Mouse (Mus musculus): ENCODE results near the gene Prpf8. TPM values are rescaled to one million over a fixed set of nuclear protein-coding genes. Genes with fewer than 3 reads are reported as not detected.

Gene Prpf8
- polyA plus RNA-seq, 1 experiment from 2014 or later, result 25.8 TPM

GRCm38 (mm10) chr11:75525531-75526125 is 39.0 kb downstream of the Prpf8 start:
- Histone ChIP-seq H3K27ac (replicated peaks) (no peak overlapping the region), H3K27me3 (no peaks in the 10 kb centered on the region; the same call in 1 of the 2 replicates), H3K4me1 (replicated peaks) (peaks cover 11% of the 10 kb centered on the region), H3K9me3 (replicated peaks) (no peaks in the 10 kb centered on the region), H3K9ac (no peak overlapping the region), H3K4me2 (no peak overlapping the region), H3K4me3 (replicated peaks) (no peak overlapping the region), H3K36me3 (replicated peaks) (0 out of 2 replicates have a peak, but pooled peaks cover 4% of the 10 kb centered on the region)
- 77% methylated on average over 15 of the region's 15 CpGs for WGBS (ENCODE audit: insufficient replicate concordance)
- no peak for ATAC-seq (ENCODE audit: insufficient read depth)

- Histone ChIP-seq H3K27ac (replicated peaks) (no peak overlapping the region), H3K36me3 (replicated peaks) (0 out of 2 replicates have a peak, but pooled peaks cover 4% of the 10 kb centered on the region), H3K4me3 (replicated peaks) (no peak overlapping the region), H3K4me2 (no peak overlapping the region), H3K9me3 (replicated peaks) (no peaks in the 10 kb centered on the region), H3K27me3 (no peaks in the 10 kb centered on the region; the same call in 1 of the 2 replicates), H3K4me1 (replicated peaks) (peaks cover 21% of the 10 kb centered on the region), H3K9ac (no peak overlapping the region)
- WGBS (ENCODE audit: insufficient replicate concordance), result 74% methylated on average over 6 of the region's 6 CpGs
- ATAC-seq (ENCODE audit: insufficient read depth), result no peak
Measured at GRCm38 (mm10) chr11:75526943-75527342, 40.3 kb downstream of the Prpf8 start.

GRCm38 (mm10) chr11:75529771-75530170 is 43.2 kb downstream of the Prpf8 start:
- peaks cover 40% of the 10 kb centered on the region for H3K4me1 ChIP-seq (replicated peaks)
- H3K27me3 ChIP-seq, result peaks cover 14% of the 10 kb centered on the region
- peak overlapping the region; percentile 98 for H3K4me2 ChIP-seq
- H3K36me3 ChIP-seq (replicated peaks), result 0 out of 2 replicates have a peak, but pooled peaks cover 4% of the 10 kb centered on the region
- no peaks in the 10 kb centered on the region for H3K9me3 ChIP-seq (replicated peaks)
- WGBS (ENCODE audit: insufficient replicate concordance), result 48% methylated on average over 4 of the region's 4 CpGs
- H3K9ac ChIP-seq, result no peak overlapping the region
- no peak for ATAC-seq (ENCODE audit: insufficient read depth)
- H3K27ac ChIP-seq (replicated peaks), result no peak overlapping the region
- H3K4me3 ChIP-seq (replicated peaks), result no peak overlapping the region

GRCm38 (mm10) chr11:75530325-75530724 is 43.7 kb downstream of the Prpf8 start:
- H3K4me3 ChIP-seq (replicated peaks), result peak overlapping the region; percentile 80
- H3K4me2 ChIP-seq, result peak overlapping the region; percentile 98
- H3K9me3 ChIP-seq (replicated peaks), result no peaks in the 10 kb centered on the region
- peak; percentile 35 for ATAC-seq (ENCODE audit: insufficient read depth)
- peaks cover 14% of the 10 kb centered on the region for H3K27me3 ChIP-seq
- WGBS (ENCODE audit: insufficient replicate concordance), result 1% methylated on average over 10 of the region's 10 CpGs
- peaks cover 46% of the 10 kb centered on the region for H3K4me1 ChIP-seq (replicated peaks)
- H3K27ac ChIP-seq (replicated peaks), result peak overlapping the region; percentile 88
- 0 out of 2 replicates have a peak, but pooled peaks cover 4% of the 10 kb centered on the region for H3K36me3 ChIP-seq (replicated peaks)
- H3K9ac ChIP-seq, result peak overlapping the region; percentile 85

- H3K4me2 ChIP-seq, result peak overlapping the region; percentile 98
- peak overlapping the region; percentile 85 for H3K9ac ChIP-seq
- H3K9me3 ChIP-seq (replicated peaks), result no peaks in the 10 kb centered on the region
- peak overlapping the region; percentile 88 for H3K27ac ChIP-seq (replicated peaks)
- peaks cover 49% of the 10 kb centered on the region for H3K4me1 ChIP-seq (replicated peaks)
- WGBS (ENCODE audit: insufficient replicate concordance), result under 1% methylated on average over 31 of the region's 31 CpGs
- 0 out of 2 replicates have a peak, but pooled peaks cover 3% of the 10 kb centered on the region for H3K36me3 ChIP-seq (replicated peaks)
- H3K4me3 ChIP-seq (replicated peaks), result peak overlapping the region; percentile 80
- peak; percentile 23 for ATAC-seq (ENCODE audit: insufficient read depth)
- H3K27me3 ChIP-seq, result peaks cover 14% of the 10 kb centered on the region
Measured at GRCm38 (mm10) chr11:75530845-75531373, 44.3 kb downstream of the Prpf8 start.

- peak within 1 kb of the TSS; percentile 80 for H3K4me3 ChIP-seq (replicated peaks)
Measured at GRCm38 (mm10) chr11:75531469-75532242, 45.0 kb downstream of the Prpf8 start, which contains the start of gene Slc43a2. Slc43a2 (plus strand) TSS chr11:75531694.

GRCm38 (mm10) chr11:75532340-75533277 is 46.0 kb downstream of the Prpf8 start:
- WGBS (ENCODE audit: insufficient replicate concordance), result 6% methylated on average over 38 of the region's 38 CpGs
- ATAC-seq (ENCODE audit: insufficient read depth), result peak; percentile 19; the same call in 1 of the 2 replicates

More at GRCm38 (mm10) chr11:75531469-75532242, 45.0 kb downstream of the Prpf8 start, which contains the start of gene Slc43a2:
- H3K9me3 ChIP-seq (replicated peaks), result no peaks in the 10 kb centered on the region
- H3K27me3 ChIP-seq, result peaks cover 14% of the 10 kb centered on the region
- peak; percentile 87 for ATAC-seq (ENCODE audit: insufficient read depth)
- no peaks in the 10 kb centered on the region for H3K36me3 ChIP-seq (replicated peaks)
- peaks cover 49% of the 10 kb centered on the region for H3K4me1 ChIP-seq (replicated peaks)
- peak within 1 kb of the TSS; percentile 88 for H3K27ac ChIP-seq (replicated peaks)
- peak within 1 kb of the TSS; percentile 85 for H3K9ac ChIP-seq
- H3K4me2 ChIP-seq, result peak within 1 kb of the TSS; percentile 98
- under 1% methylated on average over 62 of the region's 62 CpGs for WGBS (ENCODE audit: insufficient replicate concordance)

GRCm38 (mm10) chr11:75533314-75534015 is 46.8 kb downstream of the Prpf8 start:
- H3K27ac ChIP-seq (replicated peaks), result peak overlapping the region; percentile 68
- no peaks in the 10 kb centered on the region for H3K9me3 ChIP-seq (replicated peaks)
- peaks cover 58% of the 10 kb centered on the region for H3K4me1 ChIP-seq (replicated peaks)
- WGBS (ENCODE audit: insufficient replicate concordance), result 48% methylated on average over 6 of the region's 6 CpGs
- no peak for ATAC-seq (ENCODE audit: insufficient read depth)
- peak overlapping the region; percentile 80 for H3K4me3 ChIP-seq (replicated peaks)
- H3K27me3 ChIP-seq, result peaks cover 14% of the 10 kb centered on the region
- H3K4me2 ChIP-seq, result peak overlapping the region; percentile 98
- H3K36me3 ChIP-seq (replicated peaks), result no peaks in the 10 kb centered on the region
- no peak overlapping the region for H3K9ac ChIP-seq

More at GRCm38 (mm10) chr11:75532340-75533277, 46.0 kb downstream of the Prpf8 start:
- Histone ChIP-seq H3K4me3 (replicated peaks) (peak overlapping the region; percentile 80), H3K27ac (replicated peaks) (peak overlapping the region; percentile 70), H3K4me2 (peak overlapping the region; percentile 98), H3K27me3 (peaks cover 14% of the 10 kb centered on the region), H3K36me3 (replicated peaks) (no peaks in the 10 kb centered on the region), H3K9me3 (replicated peaks) (no peaks in the 10 kb centered on the region), H3K9ac (peak overlapping the region; percentile 85), H3K4me1 (replicated peaks) (peaks cover 49% of the 10 kb centered on the region)

- Histone ChIP-seq H3K9ac (no peak overlapping the region), H3K4me1 (replicated peaks) (peaks cover 58% of the 10 kb centered on the region), H3K4me3 (replicated peaks) (no peak overlapping the region)
Measured at GRCm38 (mm10) chr11:75534286-75535033, 47.8 kb downstream of the Prpf8 start.

More at GRCm38 (mm10) chr11:75534286-75535033, 47.8 kb downstream of the Prpf8 start:
- Histone ChIP-seq H3K9me3 (replicated peaks) (no peaks in the 10 kb centered on the region), H3K4me2 (peak overlapping the region; percentile 24), H3K27me3 (peaks cover 14% of the 10 kb centered on the region), H3K36me3 (replicated peaks) (no peaks in the 10 kb centered on the region), H3K27ac (replicated peaks) (no peak overlapping the region)
- ATAC-seq (ENCODE audit: insufficient read depth), result no peak
- WGBS (ENCODE audit: insufficient replicate concordance), result 37% methylated on average over 4 of the region's 4 CpGs
